ENCODE assay signal across 8 mouse cellular contexts in the genomic region with DNA sequence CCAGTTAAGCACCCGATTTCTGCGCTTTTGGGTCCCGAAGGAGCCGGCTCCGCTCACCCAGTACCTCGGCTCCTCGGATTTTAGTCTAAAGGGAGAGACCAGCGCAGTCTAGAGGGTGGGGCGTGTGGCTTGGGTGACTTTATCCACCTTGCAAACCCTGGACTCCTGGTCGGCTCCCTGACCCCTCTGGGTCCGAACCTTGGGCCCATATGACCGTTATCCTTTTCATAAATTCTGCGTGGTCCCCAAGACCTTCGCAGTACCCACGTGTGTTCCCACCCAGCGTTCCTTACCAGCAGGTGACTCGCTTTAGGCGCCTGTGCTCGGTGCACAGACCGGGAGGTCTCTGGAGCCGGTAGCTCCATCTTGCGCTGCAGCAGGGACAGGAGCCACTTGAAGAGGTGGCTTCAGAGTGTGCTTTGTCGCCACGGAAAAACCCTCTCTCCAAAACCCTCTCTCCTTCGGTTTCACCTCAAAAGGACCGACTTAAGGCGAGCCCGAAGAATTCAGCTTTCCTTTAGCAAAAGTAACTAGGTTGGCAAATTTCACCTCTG.
DNase-seq lines count a peak whose midpoint lies in the region; ATAC-seq lines count a peak whose summit lies in the region.

No protein-coding gene starts in this region.

- no peaks in the 10 kb centered on the region for H3K36me3 ChIP-seq in embryonic facial prominence, embryonic 11.5 days (replicated peaks; ENCODE audit: control insufficient read depth, insufficient read depth, low read depth, low read length)
- no peaks in the 10 kb centered on the region for H3K36me3 ChIP-seq in hindbrain, embryonic 11.5 days (ENCODE audit: control insufficient read depth, insufficient read depth, low read length)

- WGBS in embryonic facial prominence, embryonic 11.5 days: 2% methylated on average over 28 of the region's 28 CpGs
- under 1% methylated on average over 28 of the region's 28 CpGs for WGBS in hindbrain, embryonic 11.5 days

- H3K4me1 ChIP-seq in embryonic facial prominence, embryonic 11.5 days (ENCODE audit: control insufficient read depth, insufficient read depth, low read length): peaks cover 3% of the 10 kb centered on the region; the same call in 1 of the 2 replicates
- H3K4me1 ChIP-seq in hindbrain, embryonic 11.5 days (replicated peaks; ENCODE audit: control insufficient read depth, insufficient read depth, low read length): no peaks in the 10 kb centered on the region

- H3K9me3 ChIP-seq in embryonic facial prominence, embryonic 11.5 days (replicated peaks; ENCODE audit: control insufficient read depth, low read length): no peaks in the 10 kb centered on the region
- no peaks in the 10 kb centered on the region for H3K9me3 ChIP-seq in hindbrain, embryonic 11.5 days (ENCODE audit: control insufficient read depth, low read length)

- H3K9ac ChIP-seq in embryonic facial prominence, embryonic 11.5 days (replicated peaks; ENCODE audit: low read length): peak overlapping the region; percentile 64
- peak overlapping the region; percentile 39 for H3K9ac ChIP-seq in hindbrain, embryonic 11.5 days (ENCODE audit: low read depth, low read length)

- peak; percentile 78 for ATAC-seq in embryonic facial prominence, embryonic 11.5 days (replicated peaks; ENCODE audit: insufficient number of reproducible peaks, low FRiP score, low TSS enrichment, low read depth)
- peak; percentile 82 for ATAC-seq in hindbrain, embryonic 11.5 days (ENCODE audit: low FRiP score)
- peak; percentile 26; the same call in 1 of the 2 replicates for ATAC-seq in megakaryocyte, adult 5-6 weeks (ENCODE audit: poor library complexity, severe bottlenecking)

- H3K27me3 ChIP-seq in embryonic facial prominence, embryonic 11.5 days (ENCODE audit: control insufficient read depth, insufficient read depth, low read length): peaks cover 10% of the 10 kb centered on the region
- H3K27me3 ChIP-seq in hindbrain, embryonic 11.5 days (ENCODE audit: control insufficient read depth, insufficient read depth, low read length): peaks cover 12% of the 10 kb centered on the region

- peak overlapping the region; percentile 94 for H3K4me2 ChIP-seq in embryonic facial prominence, embryonic 11.5 days (ENCODE audit: low read depth, low read length)
- peak overlapping the region; percentile 91 for H3K4me2 ChIP-seq in hindbrain, embryonic 11.5 days (replicated peaks; ENCODE audit: low read depth, low read length)

- peak overlapping the region; percentile 58 for H3K4me3 ChIP-seq in embryonic facial prominence, embryonic 11.5 days (ENCODE audit: low read depth, low read length)
- peak overlapping the region; percentile 65 for H3K4me3 ChIP-seq in hindbrain, embryonic 11.5 days (ENCODE audit: low read depth, low read length)

- H3K27ac ChIP-seq in embryonic facial prominence, embryonic 11.5 days (replicated peaks; ENCODE audit: low read depth, low read length): no peak overlapping the region
- no peak overlapping the region for H3K27ac ChIP-seq in hindbrain, embryonic 11.5 days (ENCODE audit: low read depth, low read length)

- DNase-seq in kidney, postnatal 10 days: peak; percentile 38
- DNase-seq in kidney, postnatal 25 days: no peak
- DNase-seq in embryonic facial prominence, embryonic 11.5 days (ENCODE audit: low spot score): peak; percentile 22
- no peak for DNase-seq in hindbrain, embryonic 11.5 days (ENCODE audit: low spot score)
- DNase-seq in ovary, postnatal 36 days (ENCODE audit: low spot score): no peak
- no peak for DNase-seq in spleen, adult 18-20 months
- DNase-seq in spleen, postnatal 14 days (ENCODE audit: low spot score in 2 of 2): no peak

Comparison
In these comparisons a context has a peak if more than half of its experiments do, and no peak if none do; other contexts are left out.
1. DNase-seq: peak in kidney, postnatal 10 days (single experiment) and embryonic facial prominence, embryonic 11.5 days (single experiment); none in kidney, postnatal 25 days (0 of 2), hindbrain, embryonic 11.5 days (single experiment), ovary, postnatal 36 days (single experiment), spleen, adult 18-20 months (0 of 2) and spleen, postnatal 14 days (0 of 2).
2. ATAC-seq: peak in every context shown above with its lines; median percentile 82 in hindbrain, embryonic 11.5 days; 78 in embryonic facial prominence, embryonic 11.5 days; 26 in megakaryocyte, adult 5-6 weeks.